Mouse (Mus musculus): ENCODE results near the gene Fhl2.
A peak's percentile ranks its signal among the peaks of the same experiment; 100 is the strongest.

Fhl2 gene

DNA sequence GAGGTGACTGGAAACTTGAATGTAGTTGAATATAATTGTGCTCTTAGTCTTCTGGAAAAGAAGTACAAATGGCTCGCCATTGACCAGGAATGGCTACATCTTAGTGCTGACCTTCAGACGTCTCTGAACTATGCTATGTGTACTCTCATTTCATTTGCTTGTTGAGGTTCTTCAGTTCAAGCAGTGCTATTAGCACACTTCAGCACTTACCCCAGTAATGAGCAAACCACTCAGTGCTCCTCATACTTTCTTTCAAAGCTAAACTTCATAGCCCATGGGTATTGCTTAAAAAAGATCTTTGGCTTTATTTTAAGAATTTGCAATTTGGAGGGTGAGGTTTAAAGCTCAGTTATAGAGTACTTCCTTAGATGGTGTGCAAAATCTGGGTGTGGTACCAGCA is 88.1 kb downstream of the Fhl2 start:
- no peak for DNase-seq (ENCODE audit: low read depth)

DNA sequence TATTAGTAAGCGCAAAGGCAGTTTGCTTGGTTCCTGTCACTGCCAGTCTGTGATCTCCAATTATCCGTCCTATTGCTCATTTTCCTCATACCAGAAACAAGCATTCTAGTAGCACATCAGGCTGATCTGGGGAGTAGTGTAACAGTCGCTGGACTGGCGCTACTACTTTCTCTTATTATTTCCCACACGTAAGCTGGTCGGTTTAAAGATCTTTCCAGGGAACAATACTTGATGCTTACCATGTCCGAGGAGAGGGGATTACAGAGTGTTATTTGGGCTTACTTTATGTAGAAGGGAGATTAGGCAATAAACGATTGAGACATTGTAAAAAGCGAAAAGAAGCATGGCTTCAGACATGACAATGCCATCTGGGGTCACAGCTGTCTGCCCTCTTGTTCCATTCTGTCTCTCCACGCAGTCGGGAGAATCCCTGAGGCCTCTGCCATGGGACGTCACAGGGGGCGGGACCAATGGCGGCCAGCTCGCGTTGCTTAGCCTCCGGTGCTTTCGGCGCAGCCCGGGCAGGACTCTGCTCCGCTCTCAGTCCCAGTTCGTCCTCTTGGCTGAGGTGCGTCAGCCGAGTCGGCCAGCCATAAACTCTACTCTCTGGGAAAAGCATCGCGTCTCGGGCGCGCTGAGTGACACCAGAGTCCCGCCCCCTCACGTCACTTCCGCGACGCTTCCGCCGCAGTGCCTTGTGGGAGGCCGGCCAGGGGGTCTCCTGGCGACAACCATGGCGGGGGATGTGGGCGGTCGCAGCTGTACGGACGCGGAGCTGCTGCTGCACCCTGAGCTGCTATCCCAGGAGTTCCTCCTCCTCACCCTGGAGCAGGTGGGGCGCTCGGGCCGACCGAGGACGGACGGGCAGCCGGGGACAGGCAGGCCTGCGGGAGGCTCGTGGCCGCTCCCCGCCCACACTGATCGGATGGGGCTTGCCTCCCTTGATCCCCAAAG is 98.5 kb downstream of the Fhl2 start, which contains the start of the genes Tgfbrap1 and AI597479:
TSS of gene Tgfbrap1 (minus strand) at position 607 of the 954 bp plus-strand sequence.
TSS of gene AI597479 (plus strand) at position 680 of the 954 bp plus-strand sequence.
- DNase-seq (ENCODE audit: low read depth): peak; percentile 96

DNA sequence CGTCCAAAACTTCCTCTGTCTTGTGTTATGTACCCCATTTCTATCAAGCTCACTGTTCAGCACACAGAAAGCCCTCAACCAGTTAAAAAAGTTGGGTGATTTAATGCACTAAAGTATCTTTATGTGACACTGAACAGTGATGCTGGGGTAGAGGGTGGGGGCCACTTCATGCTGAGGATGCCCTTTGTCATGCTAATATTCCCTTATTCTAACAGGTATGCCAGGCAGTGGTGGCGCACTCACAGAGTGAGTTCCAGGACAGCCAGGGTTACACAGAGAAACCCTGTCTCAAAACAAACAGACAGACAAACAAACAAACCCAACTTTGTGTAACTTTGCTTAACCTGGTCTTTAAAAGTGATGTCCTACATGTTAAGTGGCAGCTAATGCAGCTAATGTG is 102.6 kb downstream of the Fhl2 start:
- no peak for DNase-seq (ENCODE audit: low read depth)

DNA sequence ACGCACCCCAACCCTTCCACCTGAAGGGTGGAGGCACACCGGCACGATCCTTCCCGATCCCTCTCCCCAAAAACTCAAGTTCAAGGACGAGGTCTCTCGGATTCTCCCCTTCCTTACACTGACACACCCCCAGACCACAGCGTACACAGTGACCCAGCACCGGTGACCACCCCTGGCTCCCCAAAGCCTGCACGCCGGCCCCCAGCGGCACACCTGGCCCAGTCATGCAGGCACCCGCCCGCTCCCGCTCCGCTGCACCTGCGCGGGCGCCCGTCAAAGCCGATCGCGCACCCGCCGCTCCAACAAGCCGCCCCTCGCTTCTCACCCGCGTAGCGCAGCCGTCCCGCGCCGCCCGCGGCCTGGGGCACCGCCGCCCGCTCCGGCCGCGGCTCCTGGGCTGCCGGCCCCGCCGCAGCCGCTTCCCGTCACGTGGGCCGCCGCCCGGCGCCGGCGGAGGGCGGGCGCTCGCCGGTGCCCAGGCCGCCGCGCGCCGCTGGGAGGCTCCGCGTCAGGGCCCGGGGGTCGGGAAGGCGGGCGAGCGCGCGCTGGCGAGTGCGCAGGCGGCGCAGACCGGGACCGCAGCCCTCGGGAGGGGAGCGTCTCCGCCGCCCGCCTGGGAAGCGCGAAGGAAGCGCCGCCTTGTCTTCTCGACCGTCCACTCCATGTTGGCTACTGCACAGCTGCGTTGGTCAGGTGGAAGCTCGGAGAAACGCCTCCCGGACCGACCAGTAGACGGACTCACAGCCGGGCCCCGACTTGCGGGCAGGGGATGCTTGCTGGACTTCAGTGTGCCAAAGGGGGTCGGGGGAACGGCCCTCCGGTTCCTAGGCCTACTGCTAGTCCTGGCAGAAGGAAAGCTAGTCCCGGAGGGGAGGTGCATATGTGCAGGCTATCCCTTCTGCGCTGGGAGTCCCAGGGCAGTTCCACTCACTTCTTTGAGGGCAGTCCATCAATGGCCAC is 104.4 kb downstream of the Fhl2 start:
- peak; percentile 77 for DNase-seq (ENCODE audit: low read depth)

DNA sequence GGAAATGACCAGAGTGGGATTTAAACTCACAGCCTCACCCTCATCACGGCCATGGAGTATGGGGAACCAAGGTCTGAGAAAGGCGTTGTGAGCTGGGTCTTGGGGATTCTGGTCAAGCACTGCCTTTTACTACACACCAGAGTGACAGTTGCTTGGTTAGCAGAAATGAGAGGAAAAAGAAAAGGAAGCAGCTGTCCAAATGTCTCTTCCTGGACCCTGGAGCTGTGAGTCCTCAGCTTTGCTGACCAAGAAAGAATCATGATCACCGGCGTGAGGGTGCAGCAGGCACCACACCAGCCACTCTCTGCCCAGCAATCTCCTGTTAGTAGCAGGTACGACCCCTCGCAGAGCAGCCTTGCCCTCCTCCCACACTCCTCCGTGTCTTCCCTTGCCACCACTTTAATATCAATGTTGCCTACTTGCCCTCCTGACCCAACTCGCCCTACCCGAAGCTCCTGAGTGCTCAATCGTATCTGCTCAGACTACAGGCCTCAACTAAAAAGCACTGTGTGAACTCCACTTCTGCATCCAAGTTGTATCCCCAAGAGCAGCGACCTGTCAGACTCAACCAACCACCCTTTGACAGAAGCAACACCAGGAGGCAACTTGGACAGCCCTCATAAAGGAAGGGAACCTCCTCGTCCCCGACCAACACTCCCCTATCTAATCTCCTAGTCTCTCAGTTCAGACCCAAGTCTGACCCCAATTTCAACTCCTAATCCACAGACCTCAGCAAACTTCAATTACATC is 105.3 kb downstream of the Fhl2 start:
- DNase-seq (ENCODE audit: low read depth): peak; percentile 24

DNA sequence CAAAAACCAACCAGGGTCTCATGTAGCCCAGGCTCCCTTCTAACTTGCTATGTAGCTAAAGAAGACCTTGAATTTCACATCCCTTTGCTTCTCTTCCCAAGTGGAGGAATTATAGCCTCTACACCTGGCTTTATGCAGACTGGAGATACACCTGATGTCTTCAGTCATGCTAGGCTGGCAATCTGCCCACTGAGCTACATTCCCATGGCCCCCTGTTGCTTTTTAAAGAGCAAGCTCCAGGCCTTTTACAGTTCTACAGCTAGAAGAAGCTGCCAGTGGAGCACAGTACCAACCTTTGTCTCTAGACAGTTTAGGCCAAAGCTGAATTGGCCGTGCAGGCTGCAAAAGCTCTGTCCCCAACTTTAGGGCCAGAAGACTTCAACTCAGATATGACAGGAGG is 106.4 kb downstream of the Fhl2 start:
- DNase-seq (ENCODE audit: low read depth): no peak

DNA sequence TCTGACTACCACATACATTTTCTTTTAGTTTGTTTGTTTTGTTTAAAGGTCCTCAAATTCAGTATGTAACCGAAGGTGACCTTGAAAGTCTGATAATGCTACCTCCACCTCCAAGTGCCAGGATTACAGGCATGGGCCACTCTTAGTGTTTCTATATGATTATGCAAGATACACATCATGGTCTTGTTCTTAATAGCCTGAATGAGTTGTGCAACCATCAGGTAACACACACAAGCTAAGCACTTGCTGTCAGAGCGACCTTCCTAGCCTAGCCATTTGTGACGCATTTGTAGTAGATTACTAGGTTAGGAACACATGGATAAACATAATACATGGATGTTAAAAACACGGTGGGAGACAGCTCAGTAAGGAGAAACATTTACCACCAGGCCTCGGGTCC is 113.8 kb downstream of the Fhl2 start:
- DNase-seq (ENCODE audit: low read depth): no peak

DNA sequence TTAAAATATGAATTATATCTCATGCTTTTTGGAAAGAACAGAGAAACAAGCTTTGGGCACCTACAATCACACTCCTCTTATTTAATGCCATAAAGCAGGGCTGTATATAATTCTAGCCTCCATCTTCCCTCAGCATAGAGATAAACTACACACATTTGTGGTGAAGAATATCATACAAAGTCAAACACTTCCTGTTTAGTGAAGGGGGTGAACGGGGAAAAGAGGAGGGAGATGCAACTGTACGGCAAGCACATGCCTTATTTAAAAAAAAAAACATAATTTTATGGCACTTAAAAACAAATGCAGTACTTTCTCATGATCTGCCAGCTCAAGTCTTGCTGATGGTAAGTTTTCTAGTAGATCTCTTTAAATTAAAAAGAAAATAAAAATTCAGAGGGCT is 118.7 kb downstream of the Fhl2 start:
- DNase-seq (ENCODE audit: low read depth): no peak

DNA sequence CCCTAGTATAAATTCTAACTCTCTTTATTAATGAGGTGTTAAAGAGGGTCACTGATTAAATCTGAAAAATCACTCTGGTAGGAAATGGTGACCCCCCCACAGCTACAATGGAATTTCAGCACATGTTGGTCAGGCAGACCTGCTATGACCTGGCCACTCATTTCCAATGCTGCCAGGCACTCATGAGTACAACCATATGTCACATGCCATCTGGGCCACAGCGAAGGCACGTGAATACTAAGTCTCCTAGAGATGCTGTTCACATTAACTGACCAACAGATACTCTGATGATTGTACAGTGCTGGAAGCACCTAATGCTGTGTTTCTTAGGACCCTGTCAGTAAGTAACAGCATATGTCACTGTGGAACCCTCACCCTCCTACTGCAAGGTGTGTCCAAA is 122.0 kb downstream of the Fhl2 start:
- no peak for DNase-seq (ENCODE audit: low read depth)
